In genomic region chr1:74805340-74805835, GRCm38 (mm10) we compare ENCODE assay signal across 28 mouse cellular contexts. TPM values are rescaled to one million over a fixed set of nuclear protein-coding genes. Genes with fewer than 3 reads are reported as not detected.
A peak's percentile ranks its signal among the peaks of the same experiment; 100 is the strongest.
DNase-seq lines count a peak whose midpoint lies in the region; ATAC-seq and TF ChIP-seq lines count a peak whose summit lies in the region.
"Had no signal": no experiment of that assay in that cellular context is flagged by ENCODE, and none has a peak within 500 bp of the region (broad histone marks: within the 10 kb centered on the region; RNA-seq: fewer than 3 reads in every experiment).

No protein-coding gene starts in this region.

- TF ChIP-seq CTCF in forebrain, postnatal 0 days (IDR thresholded peaks at IDR 0.05; ENCODE audit: low read depth), result no peak

- no peaks in the 10 kb centered on the region for H3K9me3 ChIP-seq in limb, embryonic 15.5 days
- no peaks in the 10 kb centered on the region for H3K9me3 ChIP-seq in limb, embryonic 10.5 days (replicated peaks)
- no peaks in the 10 kb centered on the region for H3K9me3 ChIP-seq in embryonic facial prominence, embryonic 14.5 days (ENCODE audit: control insufficient read depth, low read length)
- no peaks in the 10 kb centered on the region for H3K9me3 ChIP-seq in intestine, embryonic 16.5 days (ENCODE audit: control insufficient read depth, low read length)
- H3K9me3 ChIP-seq in forebrain, postnatal 0 days (ENCODE audit: low read length), result no peaks in the 10 kb centered on the region
- H3K9me3 ChIP-seq: embryonic facial prominence, embryonic 12.5 days; forebrain, embryonic 12.5 days; forebrain, embryonic 15.5 days; hindbrain, embryonic 12.5 days; hindbrain, embryonic 15.5 days; intestine, embryonic 15.5 days had no signal

- H3K27ac ChIP-seq in limb, embryonic 15.5 days, result peak overlapping the region; percentile 59; the same call in 1 of the 2 replicates
- H3K27ac ChIP-seq in limb, embryonic 10.5 days, result no peak overlapping the region
- H3K27ac ChIP-seq in embryonic facial prominence, embryonic 14.5 days (replicated peaks; ENCODE audit: low read depth, low read length), result no peak overlapping the region
- H3K27ac ChIP-seq in intestine, embryonic 16.5 days (ENCODE audit: low read length), result no peak overlapping the region
- no peak overlapping the region for H3K27ac ChIP-seq in forebrain, postnatal 0 days (ENCODE audit: low read depth, low read length)
- H3K27ac ChIP-seq: embryonic facial prominence, embryonic 12.5 days; forebrain, embryonic 12.5 days; forebrain, embryonic 15.5 days; gastrocnemius, adult 2 months; hindbrain, embryonic 12.5 days; hindbrain, embryonic 15.5 days; intestine, embryonic 15.5 days had no signal

- H3K4me3 ChIP-seq in limb, embryonic 15.5 days, result no peak overlapping the region
- H3K4me3 ChIP-seq in limb, embryonic 10.5 days, result no peak overlapping the region
- H3K4me3 ChIP-seq in embryonic facial prominence, embryonic 14.5 days (ENCODE audit: low read depth, low read length), result no peak overlapping the region
- H3K4me3 ChIP-seq in intestine, embryonic 16.5 days (ENCODE audit: low read length), result no peak overlapping the region
- no peak overlapping the region for H3K4me3 ChIP-seq in forebrain, postnatal 0 days (ENCODE audit: low read depth, low read length)
- H3K4me3 ChIP-seq: embryonic facial prominence, embryonic 12.5 days; forebrain, embryonic 12.5 days; gastrocnemius, adult 2 months; hindbrain, embryonic 12.5 days; intestine, embryonic 15.5 days had no signal

- peaks cover 57% of the 10 kb centered on the region for H3K4me1 ChIP-seq in limb, embryonic 15.5 days
- peaks cover 65% of the 10 kb centered on the region for H3K4me1 ChIP-seq in limb, embryonic 10.5 days
- peaks cover 40% of the 10 kb centered on the region for H3K4me1 ChIP-seq in embryonic facial prominence, embryonic 14.5 days (ENCODE audit: control insufficient read depth, insufficient read depth, low read length)
- peaks cover 27% of the 10 kb centered on the region for H3K4me1 ChIP-seq in intestine, embryonic 16.5 days (ENCODE audit: control insufficient read depth, insufficient read depth, low read length)
- H3K4me1 ChIP-seq in forebrain, postnatal 0 days (ENCODE audit: insufficient read depth), result peaks cover 16% of the 10 kb centered on the region

- DNase-seq in limb, embryonic 10.5 days (ENCODE audit: low spot score), result no peak
- peak; percentile 63 for DNase-seq in embryonic facial prominence, embryonic 14.5 days (ENCODE audit: low spot score)
- DNase-seq in naive thymus-derived CD4-positive, alpha-beta T cell, adult 2 months (ENCODE audit: low read depth), result peak; percentile 18
- DNase-seq in liver, result no peak
- DNase-seq in forebrain, postnatal 0 days, result no peak
- DNase-seq: adrenal gland, postnatal 10 days; B cell, adult 2 months; cerebellum, adult 11 months; cerebellum, adult 9-10 months; cerebellum, postnatal 14 days; gastrocnemius, adult 2 months; gastrocnemius, postnatal 14 days; heart, adult 11 months; kidney, adult 18-20 months had no signal

- no peaks in the 10 kb centered on the region for H3K36me3 ChIP-seq in limb, embryonic 15.5 days
- H3K36me3 ChIP-seq in limb, embryonic 10.5 days, result no peaks in the 10 kb centered on the region
- no peaks in the 10 kb centered on the region for H3K36me3 ChIP-seq in embryonic facial prominence, embryonic 14.5 days (ENCODE audit: control insufficient read depth, insufficient read depth, low read length)
- no peaks in the 10 kb centered on the region for H3K36me3 ChIP-seq in intestine, embryonic 16.5 days (ENCODE audit: control insufficient read depth, insufficient read depth, low read length)
- H3K36me3 ChIP-seq in forebrain, postnatal 0 days (ENCODE audit: insufficient read depth), result no peaks in the 10 kb centered on the region
- H3K36me3 ChIP-seq: embryonic facial prominence, embryonic 12.5 days; forebrain, embryonic 12.5 days; forebrain, embryonic 15.5 days; hindbrain, embryonic 12.5 days; hindbrain, embryonic 15.5 days; intestine, embryonic 15.5 days had no signal

- whole genome bisulfite sequencing in limb, embryonic 15.5 days, result 21% methylated on average over 4 of the region's 4 CpGs
- WGBS in limb, embryonic 10.5 days, result 18% methylated on average over 4 of the region's 4 CpGs
- WGBS in embryonic facial prominence, embryonic 14.5 days, result 14% methylated on average over 4 of the region's 4 CpGs
- WGBS in intestine, embryonic 16.5 days, result 24% methylated on average over 4 of the region's 4 CpGs
- 22% methylated on average over 4 of the region's 4 CpGs for WGBS in forebrain, postnatal 0 days

- no peak overlapping the region for H3K9ac ChIP-seq in limb, embryonic 15.5 days
- no peak overlapping the region for H3K9ac ChIP-seq in embryonic facial prominence, embryonic 14.5 days (ENCODE audit: low read depth, low read length)
- H3K9ac ChIP-seq in intestine, embryonic 16.5 days (ENCODE audit: low read depth, low read length), result no peak overlapping the region
- H3K9ac ChIP-seq in forebrain, postnatal 0 days, result no peak overlapping the region
- H3K9ac ChIP-seq: embryonic facial prominence, embryonic 12.5 days; forebrain, embryonic 12.5 days; forebrain, embryonic 15.5 days; hindbrain, embryonic 12.5 days; hindbrain, embryonic 15.5 days; intestine, embryonic 15.5 days had no signal

- peaks cover 87% of the 10 kb centered on the region for H3K27me3 ChIP-seq in limb, embryonic 15.5 days
- peaks cover 99% of the 10 kb centered on the region for H3K27me3 ChIP-seq in limb, embryonic 10.5 days (ENCODE audit: low read depth, poor library complexity, severe bottlenecking)
- peaks cover 80% of the 10 kb centered on the region for H3K27me3 ChIP-seq in embryonic facial prominence, embryonic 14.5 days (replicated peaks; ENCODE audit: control insufficient read depth, insufficient read depth, low read length)
- peaks cover 79% of the 10 kb centered on the region for H3K27me3 ChIP-seq in intestine, embryonic 16.5 days (replicated peaks; ENCODE audit: control insufficient read depth, insufficient read depth, low read length)
- H3K27me3 ChIP-seq in forebrain, postnatal 0 days (ENCODE audit: insufficient read depth, low read length), result peaks cover 65% of the 10 kb centered on the region

- ATAC-seq in limb, embryonic 15.5 days (ENCODE audit: insufficient number of reproducible peaks, low FRiP score, low TSS enrichment, low read depth), result no peak
- peak; percentile 3; the same call in 1 of the 2 replicates for ATAC-seq in embryonic facial prominence, embryonic 14.5 days (ENCODE audit: low read depth)
- no peak for ATAC-seq in intestine, embryonic 16.5 days
- ATAC-seq in forebrain, postnatal 0 days, result no peak
- ATAC-seq: forebrain, embryonic 15.5 days; intestine, embryonic 15.5 days had no signal

- no peak overlapping the region for H3K4me2 ChIP-seq in limb, embryonic 15.5 days
- H3K4me2 ChIP-seq in embryonic facial prominence, embryonic 14.5 days (ENCODE audit: low read depth, low read length), result no peak overlapping the region
- H3K4me2 ChIP-seq in intestine, embryonic 16.5 days (ENCODE audit: low read depth, low read length), result no peak overlapping the region
- no peak overlapping the region for H3K4me2 ChIP-seq in forebrain, postnatal 0 days (ENCODE audit: low read depth)
- H3K4me2 ChIP-seq: intestine, embryonic 15.5 days had no signal

RNA-seq across cellular contexts. Expression of gene Wnt10a, which starts 14.1 kb away (rescaled TPM):
- 9.0 and 9.1 TPM in 2 replicates for polyA plus RNA-seq in limb, embryonic 15.5 days (2015; fragmentation: Nextera tagmentation; extraction: Ambion mirVana)
- polyA plus RNA-seq in limb, embryonic 10.5 days (2016; fragmentation: Nextera tagmentation; extraction: Ambion mirVana), result 1.3 and 1.6 TPM in 2 replicates
- 6.1 and 6.7 TPM in 2 replicates for polyA plus RNA-seq in embryonic facial prominence, embryonic 14.5 days (2014; fragmentation: Nextera tagmentation; extraction: Ambion mirVana)
- 0.05 and 0.09 TPM in 2 replicates for polyA plus RNA-seq in intestine, embryonic 16.5 days (2015; fragmentation: Nextera tagmentation; extraction: Ambion mirVana)
- total RNA-seq in forebrain, postnatal 0 days (2014; rRNA removed), result 0.15 and 0.19 TPM in 2 replicates
- 0.21 and 0.23 TPM in 2 replicates for polyA plus RNA-seq in forebrain, postnatal 0 days (2015; fragmentation: Nextera tagmentation; extraction: Ambion mirVana)
- total RNA-seq: heart, adult 8-10 months; heart, postnatal 25 days; hematopoietic stem cell, adult 5-6 weeks had no signal
- polyA plus RNA-seq: heart, embryonic 11.5 days; heart, embryonic 14.5 days; heart, postnatal 0 days had no signal

RNA-seq across cellular contexts. Expression of gene Wnt6, which starts 33.7 kb away (rescaled TPM):
- polyA plus RNA-seq in limb, embryonic 15.5 days (2015; fragmentation: Nextera tagmentation; extraction: Ambion mirVana), result 49.5 and 53.6 TPM in 2 replicates
- 30.1 and 34.2 TPM in 2 replicates for polyA plus RNA-seq in limb, embryonic 10.5 days (2016; fragmentation: Nextera tagmentation; extraction: Ambion mirVana)
- 16.1 and 23.1 TPM in 2 replicates for polyA plus RNA-seq in embryonic facial prominence, embryonic 14.5 days (2014; fragmentation: Nextera tagmentation; extraction: Ambion mirVana)
- polyA plus RNA-seq in intestine, embryonic 16.5 days (2015; fragmentation: Nextera tagmentation; extraction: Ambion mirVana), result 0.22 and 0.49 TPM in 2 replicates
- total RNA-seq in forebrain, postnatal 0 days (2014; rRNA removed), result 6.1 and 7.2 TPM in 2 replicates
- 3.8 and 4.6 TPM in 2 replicates for polyA plus RNA-seq in forebrain, postnatal 0 days (2015; fragmentation: Nextera tagmentation; extraction: Ambion mirVana)
- total RNA-seq: hematopoietic stem cell, adult 5-6 weeks had no signal

RNA-seq across cellular contexts. Expression of gene Cdk5r2, which starts 49.3 kb away (rescaled TPM):
- polyA plus RNA-seq in limb, embryonic 15.5 days (2015; fragmentation: Nextera tagmentation; extraction: Ambion mirVana), result not detected in 2 replicates
- not detected in 2 replicates for polyA plus RNA-seq in limb, embryonic 10.5 days (2016; fragmentation: Nextera tagmentation; extraction: Ambion mirVana)
- polyA plus RNA-seq in embryonic facial prominence, embryonic 14.5 days (2014; fragmentation: Nextera tagmentation; extraction: Ambion mirVana), result 0.60 and 0.79 TPM in 2 replicates
- 0.07 and 0.18 TPM in 2 replicates for polyA plus RNA-seq in intestine, embryonic 16.5 days (2015; fragmentation: Nextera tagmentation; extraction: Ambion mirVana)
- total RNA-seq in forebrain, postnatal 0 days (2014; rRNA removed), result 24.2 and 27.2 TPM in 2 replicates
- 9.7 and 10.0 TPM in 2 replicates for polyA plus RNA-seq in forebrain, postnatal 0 days (2015; fragmentation: Nextera tagmentation; extraction: Ambion mirVana)
- total RNA-seq: gastrocnemius, adult 2 months; heart, postnatal 25 days; hematopoietic stem cell, adult 5-6 weeks had no signal
- polyA plus RNA-seq: heart, postnatal 0 days had no signal

RNA-seq across cellular contexts. Expression of gene Prkag3, which starts 56.4 kb away (rescaled TPM):
- 2.8 and 7.5 TPM in 2 replicates for polyA plus RNA-seq in limb, embryonic 15.5 days (2015; fragmentation: Nextera tagmentation; extraction: Ambion mirVana)
- 0.16 and 0.29 TPM in 2 replicates for polyA plus RNA-seq in limb, embryonic 10.5 days (2016; fragmentation: Nextera tagmentation; extraction: Ambion mirVana)
- polyA plus RNA-seq in embryonic facial prominence, embryonic 14.5 days (2014; fragmentation: Nextera tagmentation; extraction: Ambion mirVana), result 4.5 and 6.4 TPM in 2 replicates
- 0.15 and 0.17 TPM in 2 replicates for polyA plus RNA-seq in intestine, embryonic 16.5 days (2015; fragmentation: Nextera tagmentation; extraction: Ambion mirVana)
- total RNA-seq in forebrain, postnatal 0 days (2014; rRNA removed), result 0.23 TPM in 1 of 2 replicates, not detected in the other
- polyA plus RNA-seq in forebrain, postnatal 0 days (2015; fragmentation: Nextera tagmentation; extraction: Ambion mirVana), result not detected in 2 replicates
- total RNA-seq: hematopoietic stem cell, adult 5-6 weeks had no signal
- polyA plus RNA-seq: forebrain, embryonic 12.5 days; forebrain, embryonic 15.5 days; hindbrain, embryonic 15.5 days had no signal

Comparison
In these comparisons a context has a peak if more than half of its experiments do, and no peak if none do; other contexts are left out.
1. DNase-seq: peak in embryonic facial prominence, embryonic 14.5 days (single experiment) and naive thymus-derived CD4-positive, alpha-beta T cell, adult 2 months (single experiment); none in limb, embryonic 10.5 days (single experiment), liver (single experiment) and forebrain, postnatal 0 days (single experiment).